Mouse (Mus musculus): ENCODE measurements around the gene Nampt.

Nampt gene

DNA sequence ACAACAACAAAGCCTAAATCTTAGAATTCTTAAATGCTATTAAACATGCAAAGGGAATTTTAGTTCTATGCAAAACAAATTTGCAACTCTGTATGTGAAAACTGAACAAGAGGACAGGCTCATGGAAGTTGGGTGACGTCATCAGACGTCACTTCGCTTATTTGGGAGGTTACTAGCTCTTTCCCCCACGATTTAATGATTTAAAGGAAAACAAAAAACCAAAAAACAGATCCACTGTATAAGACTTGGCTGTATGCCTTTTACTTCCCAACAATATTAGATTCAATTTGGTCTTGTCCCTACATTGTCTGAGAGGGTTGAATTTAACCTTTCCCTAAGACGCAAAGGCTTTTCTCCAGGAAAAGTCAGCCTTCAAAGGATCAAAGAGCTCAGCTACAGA is at the start of gene Nampt:
Gene Nampt, plus strand, starts transcription at position 130 of the 400 bp plus-strand sequence.
- DNase-seq (ENCODE audit: extremely low read depth, low read depth) = peak; percentile 45

DNA sequence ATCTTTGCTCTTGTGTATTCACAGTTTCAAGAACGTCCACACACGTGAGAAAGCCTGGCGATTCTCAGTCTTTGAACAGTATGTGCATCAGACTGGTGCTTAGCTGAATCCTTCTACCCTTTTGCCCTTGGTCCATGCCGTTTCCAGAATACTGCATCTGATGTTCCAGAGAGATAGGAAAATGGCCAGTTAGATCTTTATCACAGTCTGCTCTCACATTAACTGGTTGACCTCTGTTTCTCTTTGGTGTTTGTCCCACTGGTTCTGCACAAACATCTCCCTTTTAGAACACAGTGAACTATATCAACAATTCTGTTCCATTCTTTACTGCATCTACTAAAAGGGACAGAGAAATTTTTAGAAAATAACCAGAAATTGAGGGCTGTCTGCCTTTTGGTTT is 48.6 kb upstream of the Nampt start:
- no peak for DNase-seq (ENCODE audit: extremely low read depth, low read depth)

DNA sequence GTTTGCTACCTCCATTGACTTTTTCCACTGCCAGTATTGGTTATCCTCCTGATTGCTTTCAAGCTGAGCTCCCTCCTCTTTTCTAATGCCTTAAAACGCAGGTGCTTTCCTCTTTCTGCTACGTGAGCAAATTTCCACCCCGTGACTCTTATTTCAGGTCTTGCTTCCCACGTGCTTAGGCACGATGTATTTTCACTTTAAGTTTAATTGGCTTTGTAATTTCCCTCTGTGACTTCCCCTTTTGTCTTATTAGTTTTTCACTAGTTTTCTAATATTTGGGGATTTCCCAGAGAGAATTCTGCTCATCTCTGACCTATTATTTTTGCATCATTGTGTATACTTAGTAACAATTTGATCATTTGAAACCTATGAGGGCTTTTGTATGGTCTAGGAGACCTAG is 44.8 kb upstream of the Nampt start:
- DNase-seq (ENCODE audit: extremely low read depth, low read depth) = no peak

DNA sequence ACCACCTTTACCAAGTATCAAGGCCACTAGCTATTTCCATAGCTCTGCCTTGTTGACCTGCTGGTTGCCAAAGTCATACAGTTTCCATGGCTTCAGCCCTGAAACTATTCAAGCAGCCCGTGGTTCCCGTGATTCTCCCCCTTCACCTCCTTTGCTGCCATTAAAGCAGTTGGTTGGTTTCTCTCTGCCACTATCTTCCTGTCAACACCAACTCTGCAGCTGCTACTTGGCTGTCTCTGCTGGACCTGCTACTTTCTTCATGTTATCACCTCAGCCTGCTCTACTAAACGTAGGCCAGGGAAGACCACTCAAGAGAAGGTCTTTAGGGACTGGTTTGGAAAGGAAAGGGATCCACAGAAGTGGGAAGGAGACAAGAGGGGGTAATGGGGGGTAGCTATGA is 30.3 kb upstream of the Nampt start:
- no peak for DNase-seq (ENCODE audit: extremely low read depth, low read depth)

DNA sequence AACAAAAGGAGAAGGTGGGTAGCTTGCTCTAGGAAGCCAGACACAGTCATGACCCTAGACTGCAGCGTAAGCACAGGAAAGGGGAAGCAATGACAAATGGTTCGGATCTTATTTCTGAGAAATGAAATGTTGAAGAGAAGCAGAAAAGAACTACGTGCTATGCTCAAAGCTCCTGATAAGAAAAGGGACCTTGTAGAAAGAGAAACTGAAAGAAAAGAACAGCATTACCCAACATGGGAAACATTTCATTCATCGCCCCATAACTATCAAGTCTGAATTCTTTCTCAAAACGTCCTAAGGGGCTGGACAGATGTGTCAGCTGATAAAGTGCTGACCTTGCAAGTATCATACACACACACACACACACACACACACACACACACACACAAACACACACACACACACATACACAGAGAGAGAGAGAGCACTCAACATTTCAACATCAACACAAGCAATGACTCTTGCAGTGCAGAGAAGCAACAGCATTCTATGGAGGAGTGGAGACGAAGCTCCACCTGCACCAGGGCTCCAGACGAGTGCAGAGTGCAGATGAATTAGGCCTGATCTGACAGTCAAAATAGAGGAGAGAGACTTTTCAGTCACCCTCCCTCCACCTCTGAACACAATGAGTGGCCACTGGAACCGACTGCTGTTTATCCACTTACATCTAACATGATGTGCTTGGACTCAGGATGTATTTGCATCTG is 23.4 kb upstream of the Nampt start:
- DNase-seq (ENCODE audit: extremely low read depth, low read depth) = peak; percentile 79

DNA sequence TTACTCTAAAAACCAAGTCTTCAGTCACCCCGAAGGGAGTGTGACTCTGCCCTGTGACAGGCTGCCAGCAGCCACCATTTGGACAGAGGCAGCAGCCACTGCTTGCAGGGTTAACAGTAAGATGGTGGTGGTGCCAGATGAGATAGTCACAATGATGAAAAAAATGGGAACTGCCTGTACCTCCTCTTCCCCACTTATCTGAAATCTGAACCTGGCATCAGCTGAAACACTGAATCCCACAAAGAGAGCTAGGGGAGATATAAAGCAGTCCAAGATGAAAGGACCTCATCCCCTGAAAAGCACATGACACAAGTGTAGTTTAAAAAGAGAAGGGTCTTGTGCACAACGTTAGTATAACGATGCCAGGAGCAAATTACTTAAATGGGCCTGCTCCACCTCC is 21.9 kb upstream of the Nampt start:
- DNase-seq (ENCODE audit: extremely low read depth, low read depth) = no peak

DNA sequence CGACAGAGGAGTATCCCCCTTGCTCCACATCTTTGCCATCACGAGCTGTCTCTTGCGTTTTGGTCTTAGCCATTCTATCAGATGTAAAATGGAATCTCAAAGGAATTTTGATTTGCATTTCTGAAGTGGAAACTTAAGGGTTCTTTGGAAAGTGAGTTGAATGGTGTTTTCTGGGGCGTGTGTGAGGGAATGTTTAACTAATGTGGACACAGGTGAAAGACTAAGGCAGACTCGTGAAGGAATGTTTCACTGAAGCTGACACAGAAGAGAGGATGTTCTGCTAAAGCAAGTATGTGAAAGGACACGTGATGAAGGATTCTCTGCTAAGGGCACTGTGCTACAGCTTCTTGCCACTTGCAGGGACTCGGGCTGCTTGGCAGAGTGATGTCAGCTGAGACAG is 18.3 kb upstream of the Nampt start:
- no peak for DNase-seq (ENCODE audit: extremely low read depth, low read depth)

DNA sequence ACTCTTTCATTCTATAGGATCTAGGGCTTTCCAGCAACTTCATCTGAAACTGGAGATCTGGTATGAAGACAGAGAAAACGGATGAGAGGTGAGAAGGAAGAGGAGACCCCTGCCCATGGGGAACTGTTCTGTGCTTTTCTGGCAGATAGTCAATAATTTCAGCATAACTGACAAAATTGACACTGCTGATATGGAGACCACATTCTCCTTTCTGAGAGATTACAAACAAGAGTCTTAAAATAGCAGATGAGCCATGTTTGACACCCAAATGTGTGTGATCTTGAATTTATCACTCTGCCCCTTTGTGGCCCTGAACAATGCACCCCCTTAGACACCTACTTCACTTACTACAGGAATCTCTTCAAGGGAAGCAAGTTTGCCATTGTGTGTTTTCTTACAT is 13.8 kb upstream of the Nampt start:
- DNase-seq (ENCODE audit: extremely low read depth, low read depth) = no peak

DNA sequence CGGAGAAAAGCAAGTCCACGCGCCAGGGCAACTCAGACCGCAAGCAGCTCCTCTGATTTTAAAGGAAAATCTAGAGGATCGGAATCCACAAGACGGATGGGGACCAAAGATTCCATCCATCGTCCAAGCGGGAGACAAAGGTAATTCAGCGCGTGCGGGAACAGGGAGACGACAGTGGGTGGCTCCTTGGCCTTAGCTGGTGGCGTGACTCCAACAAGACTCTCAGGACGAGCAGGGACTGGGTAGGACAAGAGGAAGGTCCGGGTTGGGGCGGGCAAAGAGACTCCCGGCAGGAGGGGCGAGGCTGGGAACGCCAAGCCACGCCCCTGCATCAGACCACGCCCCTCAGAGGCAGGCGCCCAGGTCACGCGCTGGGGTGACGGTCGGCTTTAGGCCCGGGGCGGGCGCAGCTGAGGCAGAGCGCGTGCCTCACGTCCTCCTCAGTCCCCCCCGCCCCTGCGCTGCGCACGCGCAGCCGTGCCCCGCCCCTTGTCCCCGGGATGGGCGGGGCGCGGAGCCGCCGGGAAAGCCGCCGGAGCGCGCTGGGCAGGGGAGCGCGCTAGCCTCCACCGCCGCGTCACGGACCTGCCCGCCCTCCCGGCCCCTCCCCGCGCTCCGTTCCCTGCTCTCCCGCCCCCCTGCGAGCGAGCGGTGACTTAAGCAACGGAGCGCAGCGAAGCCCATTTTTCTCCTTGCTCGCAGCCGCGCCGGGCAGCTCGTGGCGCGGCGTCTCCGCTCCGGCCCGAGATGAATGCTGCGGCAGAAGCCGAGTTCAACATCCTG is 669 bp downstream of the Nampt start:
- DNase-seq (ENCODE audit: extremely low read depth, low read depth) = peak; percentile 87

DNA sequence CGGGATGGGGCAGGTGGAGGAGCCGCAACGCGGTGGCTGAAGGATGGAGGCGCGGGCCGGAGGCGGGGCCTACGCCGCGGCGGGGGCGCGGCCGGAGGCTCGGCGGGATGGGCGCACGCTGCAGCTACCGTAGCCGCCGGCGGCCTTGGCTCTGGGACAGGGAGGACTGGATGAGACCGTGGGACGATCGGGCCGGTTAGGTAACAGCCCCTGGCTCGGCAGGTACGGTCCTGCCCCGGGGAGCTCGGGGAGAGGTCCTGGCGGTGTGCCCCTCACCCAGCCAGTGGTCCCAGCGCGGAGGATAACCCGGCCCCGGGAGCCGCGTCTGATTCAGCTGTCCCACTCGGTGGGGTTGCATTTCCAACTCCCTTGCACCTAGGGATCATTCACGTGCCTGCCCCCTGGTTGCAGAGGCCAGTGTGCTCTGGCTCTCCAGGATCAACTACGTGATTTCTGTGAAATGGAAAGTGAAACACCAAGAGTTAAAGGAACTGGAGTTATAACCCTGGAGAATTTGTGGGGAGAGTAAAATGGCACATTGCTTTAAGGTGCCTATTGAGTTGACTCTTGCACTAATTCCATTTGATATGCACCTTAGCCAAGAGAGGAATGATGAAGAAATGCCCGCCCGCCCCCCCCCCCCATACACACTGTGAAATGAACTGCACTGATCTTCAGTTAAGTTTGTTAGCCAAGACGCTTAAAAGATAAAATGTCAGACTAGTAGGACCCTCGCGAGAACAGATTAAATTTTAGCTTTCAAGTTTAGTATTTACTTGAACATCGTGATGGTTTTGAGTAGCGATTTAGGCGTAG is 1.6 kb downstream of the Nampt start:
- DNase-seq (ENCODE audit: extremely low read depth, low read depth) = peak; percentile 39

DNA sequence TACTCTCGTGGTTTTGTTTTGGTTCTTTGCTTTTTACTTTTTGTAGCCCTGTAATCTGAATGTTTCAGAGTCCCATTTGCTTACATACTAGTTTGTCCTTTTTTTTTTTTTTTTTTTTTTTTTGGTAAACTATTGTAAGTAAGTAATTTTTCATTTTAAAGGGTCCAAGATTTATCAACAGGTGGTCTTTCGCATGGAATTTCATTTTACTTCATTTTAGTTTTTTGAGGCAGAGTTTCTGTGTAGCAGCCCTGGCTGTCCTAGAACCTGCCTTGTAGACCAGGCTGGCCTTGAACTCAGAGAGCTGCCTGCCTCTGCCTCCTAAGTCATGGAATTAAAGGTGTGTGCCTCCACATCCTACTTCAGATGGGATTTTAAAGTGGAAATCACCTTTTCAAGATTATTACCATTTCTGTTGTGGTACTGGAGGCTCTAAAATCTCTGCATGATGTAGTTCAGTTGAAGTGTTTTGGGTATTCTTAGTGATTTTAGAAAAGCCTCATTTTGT is 2.2 kb downstream of the Nampt start:
- no peak for DNase-seq (ENCODE audit: extremely low read depth, low read depth)

DNA sequence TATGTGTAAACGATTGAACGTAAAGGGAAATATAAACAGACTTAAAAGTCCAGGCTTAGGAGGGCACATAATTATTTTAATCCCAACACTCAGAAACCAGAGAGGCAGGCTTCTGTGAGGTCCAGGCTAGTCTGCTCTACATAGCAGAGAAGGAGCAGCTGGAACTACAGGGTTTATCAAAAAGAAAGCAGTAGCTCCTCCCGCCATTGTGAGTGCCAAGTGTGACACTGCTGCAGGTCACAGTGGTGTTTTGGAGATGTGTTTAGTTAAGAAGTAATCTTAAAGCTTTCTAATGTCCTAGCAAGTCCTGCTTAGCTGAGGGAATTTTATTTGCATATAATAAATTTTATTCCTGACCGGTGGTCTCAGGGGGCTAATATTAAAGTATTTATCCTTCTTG is 2.7 kb downstream of the Nampt start:
- no peak for DNase-seq (ENCODE audit: extremely low read depth, low read depth)

DNA sequence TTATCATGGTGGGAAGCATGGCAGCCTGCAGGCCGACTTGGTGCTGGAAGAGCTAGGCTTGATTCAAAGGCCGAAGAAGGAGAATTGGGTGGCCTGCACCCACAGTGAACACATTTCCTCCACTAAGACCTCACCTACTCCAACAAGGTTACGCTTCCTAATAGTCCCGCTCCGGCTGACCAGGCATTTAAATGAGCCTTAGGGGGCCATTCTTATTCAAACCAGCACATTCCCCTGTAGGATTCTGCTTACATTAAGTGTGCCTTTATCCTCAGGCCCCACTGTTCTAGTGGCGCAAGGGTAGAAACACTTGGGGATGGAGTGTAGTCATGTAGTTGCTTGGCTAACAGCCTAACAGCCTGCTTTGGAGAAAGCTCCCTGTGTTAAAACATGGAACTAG is 5.2 kb downstream of the Nampt start:
- no peak for DNase-seq (ENCODE audit: extremely low read depth, low read depth)

DNA sequence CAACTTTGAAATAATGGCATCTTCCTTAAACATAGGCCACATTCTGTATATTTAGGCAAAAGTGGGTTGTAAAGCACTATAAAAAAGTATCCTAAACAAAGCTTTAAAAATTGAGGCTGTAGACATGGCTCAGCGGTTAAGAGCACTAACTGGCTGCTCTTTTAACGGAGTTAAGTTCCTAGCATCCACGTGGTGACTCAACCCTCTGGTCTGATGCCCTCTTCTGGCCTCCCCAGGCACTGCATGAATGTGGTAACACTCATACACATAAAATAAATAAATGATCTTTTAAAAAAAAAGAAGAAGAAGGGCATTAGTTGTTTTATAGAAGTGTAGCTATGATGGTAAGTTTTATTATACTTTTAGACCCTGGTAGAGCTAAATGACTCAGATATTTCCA is 7.6 kb downstream of the Nampt start:
- peak; percentile 32 for DNase-seq (ENCODE audit: extremely low read depth, low read depth)

DNA sequence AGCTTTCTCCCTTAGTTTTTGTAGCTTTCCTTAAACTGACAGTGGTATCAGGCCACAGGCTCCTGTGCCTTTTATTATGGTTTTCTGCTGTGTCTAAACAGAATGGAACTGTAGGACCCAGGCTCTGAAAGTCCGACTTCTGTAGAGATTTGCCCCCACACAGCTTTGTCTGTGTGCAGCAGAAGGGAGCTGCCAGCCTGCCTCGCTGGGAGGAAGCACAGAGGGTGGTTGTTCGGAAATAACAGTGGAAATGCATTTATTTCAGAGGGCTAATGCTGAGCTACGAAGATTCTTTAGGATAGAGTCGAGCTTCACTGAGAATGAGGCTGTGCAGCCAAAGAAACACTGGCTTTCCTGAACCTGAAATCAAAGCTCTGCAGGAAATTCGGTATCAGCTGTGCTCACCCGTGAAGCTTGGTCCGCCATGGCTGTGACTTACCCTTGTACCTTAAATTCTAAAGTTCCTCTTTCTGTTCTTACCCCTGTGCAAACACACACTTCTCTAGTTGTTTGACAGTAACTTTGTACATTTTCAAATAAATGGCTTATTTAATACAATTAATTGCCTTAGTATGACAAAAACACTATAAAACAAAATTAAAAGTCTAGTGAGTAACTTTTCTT is 8.9 kb downstream of the Nampt start:
- no peak for DNase-seq (ENCODE audit: extremely low read depth, low read depth)

DNA sequence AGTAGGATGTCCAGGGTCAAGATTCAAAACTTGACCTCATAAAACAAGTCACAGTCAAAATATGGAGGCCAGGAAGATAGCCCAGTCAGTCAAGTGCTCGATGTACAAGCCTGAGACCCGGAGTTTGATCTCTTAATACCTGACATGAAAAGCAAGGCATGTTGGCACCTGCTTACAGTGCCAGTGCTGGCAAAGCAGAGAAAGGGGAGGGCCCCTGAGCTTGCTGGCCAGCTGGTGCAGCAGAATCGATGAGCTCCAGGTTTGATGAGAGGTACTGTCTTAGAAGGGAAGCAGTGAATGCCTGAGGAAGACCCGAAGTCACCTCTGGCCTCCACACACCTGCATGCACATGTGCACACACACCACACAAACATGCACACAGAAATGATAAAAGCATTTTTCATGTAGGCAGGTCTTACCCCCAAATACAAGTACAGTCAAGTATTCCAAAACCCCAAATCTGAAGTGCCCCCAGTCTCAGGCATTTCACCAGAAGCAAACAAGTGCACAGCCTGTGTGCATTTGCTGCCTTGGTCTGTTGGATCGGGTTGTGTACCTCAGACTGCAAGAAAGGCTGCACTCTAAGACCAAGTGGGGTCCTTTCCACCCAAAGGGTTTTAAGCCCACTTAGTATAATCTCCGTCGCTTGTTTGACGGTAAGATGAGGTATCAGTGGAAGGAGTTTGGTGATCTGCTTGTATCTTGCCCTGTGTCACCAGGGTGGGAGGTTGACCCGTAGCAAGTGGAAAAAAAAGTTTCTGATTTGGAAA is 10.2 kb downstream of the Nampt start:
- DNase-seq (ENCODE audit: extremely low read depth, low read depth) = no peak

DNA sequence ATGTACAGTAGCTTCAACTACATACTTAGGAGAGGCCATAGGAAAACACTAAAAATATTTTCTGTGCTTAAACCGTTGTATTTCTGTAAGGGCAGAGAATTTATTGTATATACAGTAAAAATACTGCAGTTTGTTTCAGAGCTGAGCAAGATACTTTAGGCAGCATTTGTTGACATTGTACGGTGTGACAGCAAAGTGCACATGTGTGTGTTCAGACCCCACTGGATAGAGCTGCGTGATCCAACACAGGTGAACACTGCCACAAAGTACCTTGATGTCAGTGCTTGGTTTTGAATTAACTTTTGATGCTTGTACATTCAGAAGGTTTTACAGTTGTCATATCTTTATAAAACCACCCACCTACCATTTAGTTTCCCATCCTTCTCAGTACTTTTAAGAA is 12.7 kb downstream of the Nampt start:
- DNase-seq (ENCODE audit: extremely low read depth, low read depth) = no peak

DNA sequence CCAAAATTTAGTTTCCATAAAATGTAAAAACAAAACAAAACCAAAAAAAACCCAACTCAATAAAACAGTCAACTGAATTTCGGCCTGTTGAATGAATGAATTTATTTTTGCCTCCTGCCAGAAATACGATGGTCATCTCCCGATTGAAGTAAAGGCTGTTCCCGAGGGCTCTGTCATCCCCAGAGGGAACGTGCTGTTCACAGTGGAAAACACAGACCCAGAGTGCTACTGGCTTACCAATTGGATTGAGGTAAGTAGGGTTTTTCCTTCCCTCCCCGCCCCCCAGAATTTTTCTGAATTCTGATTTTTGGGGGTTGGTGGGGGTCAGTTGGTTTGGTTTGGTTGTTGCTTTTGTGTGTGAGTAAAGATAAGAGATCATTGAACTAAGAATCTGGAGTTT is 15.4 kb downstream of the Nampt start:
- no peak for DNase-seq (ENCODE audit: extremely low read depth, low read depth)

DNA sequence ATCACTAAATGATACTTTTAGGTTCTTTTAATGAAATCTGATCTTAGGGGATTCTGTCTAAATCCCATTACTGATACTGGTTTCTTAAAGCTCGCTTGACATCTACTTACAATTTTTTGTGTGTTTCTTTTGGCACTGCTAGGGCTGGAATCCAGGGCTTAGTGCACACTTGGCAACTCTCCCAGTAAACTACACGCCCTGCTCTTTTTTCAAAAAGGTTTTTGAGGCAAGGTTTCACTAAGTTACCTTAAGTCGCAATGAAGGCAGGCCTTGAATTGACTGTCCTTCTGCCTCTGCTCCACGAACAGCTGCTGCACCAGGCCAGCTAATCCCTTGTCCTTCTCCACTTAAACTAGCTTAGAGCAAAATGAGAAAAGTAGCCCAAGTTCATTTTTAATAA is 15.9 kb downstream of the Nampt start:
- no peak for DNase-seq (ENCODE audit: extremely low read depth, low read depth)

DNA sequence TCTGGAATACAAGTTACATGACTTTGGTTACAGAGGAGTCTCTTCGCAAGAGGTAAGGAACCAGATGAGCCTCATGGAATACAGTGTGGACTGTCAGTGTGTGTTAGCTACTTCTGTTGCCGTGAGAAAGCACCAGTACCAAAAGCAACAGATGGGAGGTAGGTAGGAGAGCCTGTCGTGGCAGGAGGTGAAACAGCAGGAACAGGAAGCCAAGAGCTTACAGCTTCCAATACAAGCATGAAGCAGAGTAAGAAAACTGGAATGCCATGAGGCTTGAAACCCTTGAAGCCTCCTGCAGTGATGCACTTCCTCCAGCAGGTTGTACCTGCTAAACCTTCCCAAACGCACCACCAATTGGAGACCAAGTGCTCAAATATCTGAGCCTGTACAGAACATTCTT is 19.1 kb downstream of the Nampt start:
- no peak for DNase-seq (ENCODE audit: extremely low read depth, low read depth)

DNA sequence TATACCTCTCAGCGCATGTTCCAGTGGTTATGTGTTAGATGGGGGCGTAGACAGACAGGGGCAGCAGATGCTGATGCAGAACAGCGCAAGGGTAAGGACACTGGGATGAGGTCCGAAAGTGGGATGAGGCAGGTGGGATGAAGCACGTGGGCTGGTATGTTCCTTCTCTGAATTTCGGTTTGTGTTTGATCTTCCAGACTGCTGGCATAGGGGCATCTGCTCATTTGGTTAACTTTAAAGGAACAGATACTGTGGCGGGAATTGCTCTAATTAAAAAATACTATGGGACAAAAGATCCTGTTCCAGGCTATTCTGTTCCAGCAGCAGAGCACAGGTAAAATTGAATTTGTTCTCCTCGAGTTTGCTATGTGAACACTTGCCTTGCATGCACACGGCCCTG is 19.6 kb downstream of the Nampt start:
- no peak for DNase-seq (ENCODE audit: extremely low read depth, low read depth)
